Mouse (Mus musculus) left cerebral cortex, adult 11 months (tissue): ENCODE results near the gene Mtrf1.
"Not testable (repeated sequence)": the region's sequence is repeated elsewhere in the genome, so short reads cannot be mapped to it uniquely, and the experiment has no call there.

Experiments used
- DNase-seq: peaks from one replicate; pipeline ENCODE4 v3.0.0; 2022; ENCODE audit warnings: low spot score

Mtrf1 gene

DNA sequence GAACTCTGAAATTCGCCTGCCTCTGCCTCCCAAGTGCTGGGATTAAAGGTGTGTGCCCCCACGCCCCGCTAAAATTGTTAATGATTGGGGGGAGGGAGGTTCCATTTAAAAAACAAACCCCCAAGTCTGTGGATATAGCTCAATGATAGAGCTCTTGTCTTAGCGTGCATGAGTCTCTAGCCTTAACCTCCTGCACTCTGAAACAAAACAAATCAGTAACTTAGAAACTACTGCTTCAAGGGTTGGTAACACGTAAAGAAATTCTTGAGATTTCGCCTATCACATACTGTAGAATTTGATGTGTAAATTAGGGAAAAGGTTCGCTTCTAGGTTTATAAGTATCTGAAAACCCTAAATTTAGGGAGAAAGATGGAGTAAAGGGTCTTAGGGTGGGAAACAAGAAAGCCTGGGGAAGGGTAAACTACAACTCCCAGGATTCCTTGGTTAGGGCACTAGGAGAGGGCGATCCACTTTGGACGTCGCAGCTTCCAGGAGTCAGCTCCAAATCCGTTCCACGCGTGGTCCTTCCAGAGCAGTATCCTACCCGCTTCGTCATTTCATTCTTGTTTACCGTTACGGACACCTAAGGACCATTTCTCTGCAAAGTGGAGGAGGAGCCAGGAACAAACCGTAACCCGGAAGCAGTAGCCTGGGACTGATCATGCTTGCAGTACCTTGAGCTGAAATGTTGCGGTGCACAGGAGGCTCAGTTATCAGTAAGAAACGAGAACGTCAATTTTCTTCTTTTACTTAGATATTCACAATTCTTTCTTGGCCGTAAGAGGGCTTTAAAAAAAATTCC lies at the start of gene Mtrf1:
Gene Mtrf1, plus strand, starts transcription at position 452 of the 802 bp plus-strand sequence.
- DNase-seq, result peak; percentile 65

DNA sequence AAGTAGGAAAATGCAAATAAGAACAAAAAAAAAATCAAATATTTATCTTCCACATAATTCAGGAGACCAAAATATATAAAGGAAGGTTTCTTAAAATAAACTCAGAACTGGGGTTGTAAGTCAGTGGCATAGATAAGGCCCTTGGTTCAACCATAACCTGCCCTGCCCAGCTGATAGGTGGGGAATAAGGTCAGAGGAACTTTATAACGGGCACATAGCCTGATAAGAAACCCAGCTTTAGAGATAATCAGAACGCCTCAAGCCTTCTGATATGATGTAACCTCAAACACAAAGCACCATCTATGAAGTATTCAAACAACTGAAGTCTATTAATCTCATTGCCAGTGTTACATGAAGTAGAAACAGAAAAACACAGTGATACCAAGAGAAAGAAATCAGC lies 39.5 kb upstream of the Mtrf1 start:
- DNase-seq, result no peak

DNA sequence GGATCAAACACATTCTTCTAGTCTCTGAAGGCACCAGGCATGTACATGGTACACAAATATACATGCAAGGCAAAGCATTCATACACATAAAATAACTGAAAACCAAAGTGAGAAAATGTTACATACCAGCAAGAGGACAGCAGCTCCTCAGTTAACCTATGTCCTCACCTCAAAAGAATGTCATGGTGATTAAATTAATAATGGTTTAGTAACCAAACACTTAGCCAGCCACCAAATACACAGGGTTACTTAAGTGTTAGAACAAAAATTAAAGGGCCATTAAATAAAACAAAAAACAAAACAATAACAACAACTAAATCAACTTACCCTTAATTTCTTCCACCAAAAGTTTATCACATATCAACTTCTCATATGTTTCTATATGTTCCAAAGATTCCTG lies 20.5 kb upstream of the Mtrf1 start:
- DNase-seq, result no peak

DNA sequence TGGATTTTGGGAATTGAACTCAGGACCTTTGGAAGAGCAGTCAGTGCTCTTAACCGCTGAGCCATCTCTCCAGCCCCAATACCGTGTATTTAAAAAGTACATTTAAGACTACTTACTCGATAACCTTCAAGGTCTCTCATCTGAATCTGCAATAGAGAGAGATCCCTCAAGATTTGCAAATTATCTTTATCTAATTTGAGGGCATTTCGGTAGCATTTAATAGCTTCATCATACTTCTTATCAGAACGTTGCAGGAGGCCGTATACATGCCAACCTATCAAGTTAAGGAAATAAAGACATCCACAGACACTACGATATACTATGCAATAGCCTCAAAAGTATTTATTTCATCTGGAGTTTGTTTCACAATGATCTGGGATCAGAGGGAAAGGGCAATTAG lies 14.5 kb upstream of the Mtrf1 start:
- no peak for DNase-seq

DNA sequence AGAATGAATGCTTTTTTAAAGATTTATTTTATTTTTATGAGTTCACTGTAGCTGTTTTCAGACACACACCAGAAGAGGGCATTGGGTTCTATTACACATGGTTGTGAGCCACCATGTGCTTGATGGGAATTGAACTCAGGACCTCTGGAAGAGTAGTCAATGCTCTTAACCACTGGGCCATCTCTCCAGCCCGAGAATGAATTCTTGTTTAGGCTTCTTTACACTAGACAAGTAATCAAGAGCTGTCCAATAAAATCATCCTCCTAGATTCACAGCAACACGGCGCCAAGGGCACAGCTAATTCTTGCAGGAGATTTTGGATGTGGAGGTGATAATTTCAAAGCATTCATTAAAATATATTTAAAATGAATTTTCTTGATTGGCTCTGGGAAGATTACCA lies 9.3 kb upstream of the Mtrf1 start:
- DNase-seq, result no peak

DNA sequence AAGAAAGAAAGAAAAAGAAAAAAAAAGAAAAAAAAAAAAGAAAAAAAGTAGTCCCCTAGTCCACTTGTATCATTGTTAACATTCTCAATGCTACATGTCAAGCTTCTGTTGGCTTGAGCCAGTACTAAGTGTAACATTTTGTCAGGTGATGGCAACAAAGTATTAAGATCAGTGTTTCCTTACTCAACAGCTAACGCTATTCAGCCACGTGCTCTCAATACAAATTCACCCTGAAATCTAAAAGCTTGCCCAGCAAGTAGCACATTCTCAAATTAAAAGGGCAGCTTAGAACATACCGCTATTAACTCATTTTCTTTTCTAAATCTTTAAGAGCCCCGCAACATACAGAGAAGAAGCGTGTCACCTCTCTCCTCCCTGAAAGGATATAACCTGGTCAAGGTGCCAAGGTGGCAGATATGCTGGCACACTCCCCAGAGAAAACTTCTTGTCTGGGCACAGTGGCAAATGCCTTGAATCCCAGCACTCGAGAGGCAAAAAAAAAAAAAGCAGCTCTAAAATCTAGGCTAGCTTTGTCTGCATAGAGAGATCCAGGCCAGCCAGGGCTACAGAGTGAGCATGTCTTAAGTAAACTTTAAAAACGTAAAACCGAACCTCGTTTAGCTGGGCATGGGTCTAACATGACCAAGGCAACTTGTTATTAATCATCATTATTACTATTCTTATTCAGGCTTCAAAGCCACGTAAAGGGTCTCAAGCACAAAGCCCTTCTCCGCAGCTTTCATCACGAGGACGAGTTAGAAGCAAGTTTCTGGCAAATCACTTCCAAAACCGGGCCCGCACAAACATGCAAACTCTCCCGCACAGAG lies 7.9 kb upstream of the Mtrf1 start:
- no peak for DNase-seq

DNA sequence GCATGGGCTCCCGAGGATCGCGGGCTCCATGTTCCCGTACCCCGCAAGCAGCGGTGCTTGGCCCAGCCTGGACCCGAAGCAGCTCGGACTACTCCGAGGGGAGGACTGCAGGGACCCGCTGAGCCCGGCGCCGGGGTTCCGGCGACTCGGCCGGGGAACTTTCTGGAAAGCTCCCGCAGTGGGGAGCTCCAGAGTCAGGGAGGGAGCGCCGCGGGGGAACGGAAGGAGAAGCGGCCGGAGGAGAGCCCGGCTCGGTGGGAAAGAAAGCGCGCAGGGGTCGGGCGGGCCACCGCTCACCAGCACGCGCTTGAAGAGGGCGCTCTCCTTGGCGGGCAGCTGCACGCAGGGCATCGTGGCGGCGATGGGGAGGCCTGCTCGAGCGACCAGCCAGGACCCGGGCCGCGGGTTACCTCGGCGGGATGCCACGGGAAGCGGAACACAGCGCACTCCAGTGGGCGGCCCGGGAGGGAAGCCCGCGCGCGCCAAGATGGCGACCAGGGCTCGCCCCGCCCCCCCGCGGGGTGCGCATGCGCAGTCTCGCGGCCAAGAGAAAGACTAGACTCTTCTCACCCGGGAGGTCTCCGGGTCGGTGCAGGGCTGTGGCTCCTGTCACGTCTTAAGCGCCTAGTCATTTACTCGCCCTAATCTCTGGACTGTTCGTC lies 7.2 kb upstream of the Mtrf1 start, which contains the start of gene Naa16:
Gene Naa16, minus strand, starts transcription at position 514 of the 662 bp plus-strand sequence.
- peak; percentile 89 for DNase-seq

DNA sequence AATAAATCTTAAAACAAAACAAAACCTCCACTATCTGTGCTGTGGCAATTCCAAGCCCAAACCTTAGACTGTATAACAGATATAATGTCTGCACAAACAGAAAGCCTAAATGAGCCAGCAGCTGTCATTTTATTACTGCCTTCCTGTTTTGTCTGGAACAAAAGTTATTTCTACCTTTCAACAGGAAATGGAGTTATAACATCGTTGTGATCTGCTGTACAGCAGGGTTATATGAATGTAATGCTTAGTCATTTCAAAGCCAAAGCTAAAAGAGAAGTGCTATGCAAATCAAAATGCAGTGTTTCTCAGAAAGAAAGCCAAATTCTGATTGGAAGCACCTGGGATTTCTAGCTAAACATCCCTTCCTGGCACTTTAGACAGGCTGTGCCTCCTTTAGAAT lies 4.3 kb upstream of the Mtrf1 start:
- no peak for DNase-seq

DNA sequence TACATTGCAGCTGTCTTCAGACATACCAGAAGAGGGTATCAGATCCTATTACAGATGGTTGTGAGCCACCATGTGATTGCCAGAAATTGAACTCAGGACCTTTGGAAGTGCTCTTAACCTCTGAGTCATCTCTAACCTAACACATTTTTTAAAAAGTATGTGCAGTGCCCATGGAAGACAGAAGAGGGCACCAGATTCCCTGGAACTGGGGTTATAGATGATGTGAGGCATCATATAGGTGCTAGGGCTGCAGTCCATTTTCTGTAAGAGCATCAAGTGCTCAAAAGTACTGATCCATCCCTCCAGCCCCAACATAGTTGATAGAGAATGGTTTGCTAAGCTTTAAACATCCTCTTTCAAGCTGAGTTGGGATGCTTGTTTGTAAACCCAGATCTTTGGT lies 3.0 kb upstream of the Mtrf1 start:
- DNase-seq, result no peak

DNA sequence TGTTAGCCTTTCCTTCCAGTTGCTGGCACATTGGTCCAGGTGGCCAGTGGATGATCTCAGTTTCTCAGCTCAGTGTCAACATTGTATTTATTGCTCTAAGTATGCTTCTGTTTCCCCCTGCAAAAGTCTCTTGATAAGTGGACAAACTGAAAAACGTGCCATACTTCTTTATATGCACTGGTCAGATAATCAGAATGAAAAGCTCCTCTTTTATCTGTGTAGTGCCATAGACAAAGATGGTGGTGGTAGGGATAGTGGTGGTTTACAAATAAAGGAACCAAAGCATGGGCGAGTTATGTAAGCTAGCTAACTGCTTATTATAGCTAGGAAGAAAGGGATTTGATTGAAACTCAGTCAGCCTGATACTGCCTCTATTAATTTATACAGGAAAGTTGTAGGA lies 10.1 kb downstream of the Mtrf1 start:
- no peak for DNase-seq

DNA sequence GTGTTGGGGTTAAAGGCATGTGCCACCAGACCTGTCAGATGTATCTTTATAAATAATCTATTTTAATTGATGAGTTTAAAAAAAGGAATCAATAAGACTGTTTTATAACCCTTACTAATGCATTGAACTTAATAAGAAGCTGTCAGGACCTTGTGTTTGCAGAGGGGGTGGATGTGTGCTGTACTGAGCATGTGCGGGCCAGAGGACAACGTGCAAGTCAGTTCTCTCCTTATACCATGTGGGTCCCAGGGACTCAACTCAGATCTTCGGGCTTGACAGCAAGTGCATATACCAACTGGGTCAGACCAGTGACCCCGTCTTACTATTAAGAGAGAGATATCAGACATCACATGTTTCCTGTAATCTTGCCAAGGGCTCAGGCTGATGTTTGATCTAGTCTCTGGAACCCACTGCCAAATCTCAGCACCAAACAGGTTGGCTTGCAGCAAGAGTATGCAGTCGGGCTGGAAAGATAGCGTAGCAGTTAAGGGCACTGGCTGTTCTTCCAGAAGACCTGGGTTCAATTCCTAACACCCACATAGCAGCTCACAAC lies 11.8 kb downstream of the Mtrf1 start:
- DNase-seq, result no peak

DNA sequence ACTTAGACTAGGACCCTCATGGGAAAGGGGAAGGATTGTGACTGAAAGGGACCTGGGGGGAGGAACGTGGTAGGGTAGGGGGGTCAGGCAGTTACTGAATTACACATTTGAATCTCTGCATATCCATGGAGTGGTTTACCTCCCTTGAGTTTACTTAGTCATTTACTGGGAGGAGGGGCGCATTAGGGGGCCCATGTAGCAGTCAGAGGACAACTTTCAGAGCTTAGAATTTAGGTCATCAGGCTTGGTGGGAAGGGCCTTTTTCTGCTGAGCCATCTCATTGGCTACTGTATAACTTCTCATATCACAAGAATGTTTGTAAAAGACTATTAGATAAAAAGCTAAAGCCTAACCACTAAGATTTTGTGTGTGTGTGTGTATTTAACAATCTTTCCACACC lies 13.1 kb downstream of the Mtrf1 start:
- no peak for DNase-seq

DNA sequence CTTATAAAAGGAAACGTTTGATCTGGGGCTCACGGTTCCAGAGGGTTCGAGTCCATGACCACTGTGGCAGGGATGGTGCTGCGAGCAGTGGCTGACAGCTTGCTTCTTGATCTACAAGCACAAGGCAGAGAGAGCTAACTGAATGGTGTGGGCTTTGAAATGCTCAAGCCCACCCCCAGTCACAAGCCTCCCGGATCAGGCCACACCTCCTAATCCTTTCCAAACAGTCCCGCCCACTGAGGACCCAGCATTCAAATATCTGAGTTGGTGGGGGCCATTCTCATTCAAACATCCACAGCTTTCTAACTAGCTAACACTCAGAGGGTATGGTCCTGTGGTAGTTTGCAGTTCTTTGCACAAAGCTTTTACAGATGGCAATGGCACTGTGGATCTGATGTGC lies 15.5 kb downstream of the Mtrf1 start:
- no peak for DNase-seq

DNA sequence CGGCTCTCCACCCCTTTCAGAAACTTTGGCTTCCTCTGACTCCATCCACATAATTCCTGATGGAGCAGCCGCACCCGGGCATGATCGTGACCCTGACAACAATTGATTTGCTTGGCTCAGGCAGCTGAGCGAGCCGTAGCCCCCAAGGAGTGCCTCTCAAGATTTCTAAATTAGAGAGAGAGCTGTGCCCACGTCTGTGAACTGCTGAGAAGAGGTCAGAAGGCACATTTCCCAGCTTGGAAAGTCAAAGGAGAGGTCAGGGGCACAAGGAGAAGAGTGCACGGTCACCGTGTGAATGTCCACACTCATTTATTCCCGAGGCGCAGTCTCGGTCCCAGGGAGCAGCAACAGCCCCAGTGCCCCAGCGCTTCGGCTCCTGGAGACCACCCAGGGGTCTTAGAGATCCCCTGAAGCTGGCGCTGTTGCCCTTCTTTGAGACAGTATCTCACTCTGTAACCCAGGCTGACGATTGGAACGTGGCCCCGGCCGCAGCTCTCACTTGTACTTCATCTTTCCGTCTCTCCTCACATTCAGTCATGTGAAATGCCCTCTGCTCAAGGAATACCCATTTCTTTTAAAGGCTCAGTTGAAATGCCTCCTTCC lies 22.6 kb downstream of the Mtrf1 start:
- no peak for DNase-seq

DNA sequence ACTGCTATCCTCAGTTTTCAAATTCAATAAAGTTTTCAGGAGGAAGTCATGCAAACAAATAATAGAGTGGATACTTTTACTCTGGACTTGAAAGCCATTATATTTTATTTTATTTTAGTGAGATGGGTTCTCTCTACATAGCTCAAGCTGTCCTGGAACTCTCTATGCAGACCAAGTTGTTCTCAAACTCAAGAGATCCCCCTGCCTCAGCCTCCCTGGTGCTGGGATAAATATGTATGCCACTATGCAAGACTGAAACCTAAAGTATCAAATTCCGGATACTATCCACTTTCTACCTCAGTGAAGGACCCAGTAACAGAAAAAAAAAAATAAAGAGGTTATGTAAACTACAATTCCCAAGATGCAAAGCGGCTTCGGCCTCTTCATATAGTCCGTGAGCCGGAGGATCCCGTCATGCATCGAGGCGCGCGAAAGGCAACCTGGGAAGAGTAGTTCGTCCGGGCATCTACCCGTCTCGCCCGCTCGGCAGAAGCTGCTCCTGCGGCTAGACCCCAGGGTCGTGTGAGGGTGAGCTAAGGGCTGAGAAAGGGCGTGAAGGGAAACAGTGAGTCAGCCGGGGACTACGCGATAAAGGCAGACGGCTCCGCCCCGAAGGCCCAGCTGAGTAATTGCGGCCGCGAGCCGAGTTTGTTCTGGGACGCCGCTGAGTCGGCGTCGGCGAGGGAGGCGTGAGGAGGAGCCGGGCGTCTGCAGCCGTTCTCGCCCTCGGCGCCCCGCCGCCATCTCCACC lies 28.6 kb downstream of the Mtrf1 start, which contains the start of gene Kbtbd7:
Gene Kbtbd7, plus strand, starts transcription at position 533 of the 751 bp plus-strand sequence.
- DNase-seq, result peak; percentile 85

DNA sequence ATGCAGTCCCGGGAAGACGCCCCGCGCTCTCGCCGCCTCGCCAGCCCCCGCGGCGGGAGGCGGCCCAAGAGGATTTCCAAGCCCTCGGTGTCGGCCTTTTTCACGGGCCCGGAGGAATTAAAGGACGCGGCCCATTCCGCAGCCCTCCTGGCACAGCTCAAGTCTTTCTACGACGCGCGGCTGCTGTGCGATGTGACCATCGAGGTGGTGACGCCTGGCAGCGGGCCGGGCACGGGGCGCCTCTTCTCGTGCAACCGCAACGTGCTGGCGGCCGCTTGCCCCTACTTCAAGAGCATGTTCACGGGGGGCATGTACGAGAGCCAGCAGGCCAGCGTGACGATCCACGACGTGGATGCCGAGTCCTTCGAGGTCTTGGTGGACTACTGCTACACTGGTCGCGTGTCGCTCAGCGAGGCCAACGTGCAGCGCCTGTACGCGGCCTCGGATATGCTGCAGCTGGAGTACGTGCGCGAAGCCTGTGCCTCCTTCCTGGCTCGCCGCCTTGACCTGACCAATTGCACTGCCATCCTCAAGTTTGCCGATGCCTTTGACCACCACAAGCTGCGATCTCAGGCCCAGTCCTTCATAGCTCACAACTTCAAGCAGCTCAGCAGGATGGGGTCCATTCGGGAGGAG lies 29.3 kb downstream of the Mtrf1 start:
- DNase-seq, result not testable (repeated sequence)

DNA sequence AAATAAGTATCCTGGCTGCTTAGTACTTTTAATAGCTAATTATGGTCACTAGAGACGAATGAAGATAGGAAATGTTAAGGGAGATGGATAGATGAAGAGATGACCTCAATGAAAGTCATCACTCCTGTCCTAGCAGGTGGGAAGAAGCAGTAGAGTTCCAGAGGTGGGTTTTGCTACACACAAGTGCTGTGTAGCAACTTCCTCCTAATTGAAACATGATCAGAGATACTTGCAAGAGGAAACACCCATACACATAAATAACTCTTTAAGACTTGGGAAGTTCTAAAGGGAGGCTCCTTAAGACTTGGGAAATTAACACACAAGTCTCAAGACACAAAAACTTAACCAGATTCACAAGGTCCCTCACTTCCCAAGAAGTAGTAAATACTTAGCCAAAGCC lies 36.5 kb downstream of the Mtrf1 start:
- DNase-seq, result no peak

DNA sequence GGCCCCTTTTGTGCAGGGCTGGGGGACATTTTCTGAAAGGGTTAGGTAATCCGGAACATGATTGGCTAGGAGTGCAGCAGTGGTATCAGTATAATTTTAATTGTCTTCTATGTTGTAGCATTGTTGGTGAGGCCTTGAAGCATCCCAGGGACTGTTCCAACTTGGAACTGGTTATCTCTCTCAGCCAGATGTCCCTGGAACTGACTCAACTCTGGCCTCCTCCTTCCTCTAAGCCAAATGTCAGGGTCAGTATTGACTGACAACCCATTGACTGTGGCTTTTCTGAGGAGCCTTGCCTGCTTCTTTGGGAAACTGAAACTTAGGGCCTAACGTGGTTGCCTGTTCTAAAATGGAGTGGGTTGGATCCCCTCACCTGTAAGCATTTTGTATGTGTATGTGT lies 43.1 kb downstream of the Mtrf1 start:
- no peak for DNase-seq

DNA sequence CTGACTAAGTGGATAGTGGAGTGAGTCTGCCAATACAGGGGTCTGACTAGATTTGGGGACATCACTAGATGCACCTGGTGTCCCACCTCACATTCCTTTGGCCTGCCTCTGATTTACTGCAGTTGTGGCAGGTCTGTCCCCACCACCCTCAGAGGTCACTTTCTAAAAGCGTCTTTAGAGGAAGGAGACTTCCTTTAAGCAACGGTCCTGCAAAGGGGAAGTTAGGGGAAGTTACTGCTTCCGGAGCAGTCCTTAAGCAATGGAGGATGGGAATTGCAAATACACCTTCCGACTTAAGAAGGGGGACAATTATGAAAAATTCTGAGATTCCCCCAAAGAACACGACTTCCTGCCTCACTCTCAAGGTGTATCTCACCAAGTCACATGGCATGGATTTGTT lies 43.9 kb downstream of the Mtrf1 start:
- no peak for DNase-seq

DNA sequence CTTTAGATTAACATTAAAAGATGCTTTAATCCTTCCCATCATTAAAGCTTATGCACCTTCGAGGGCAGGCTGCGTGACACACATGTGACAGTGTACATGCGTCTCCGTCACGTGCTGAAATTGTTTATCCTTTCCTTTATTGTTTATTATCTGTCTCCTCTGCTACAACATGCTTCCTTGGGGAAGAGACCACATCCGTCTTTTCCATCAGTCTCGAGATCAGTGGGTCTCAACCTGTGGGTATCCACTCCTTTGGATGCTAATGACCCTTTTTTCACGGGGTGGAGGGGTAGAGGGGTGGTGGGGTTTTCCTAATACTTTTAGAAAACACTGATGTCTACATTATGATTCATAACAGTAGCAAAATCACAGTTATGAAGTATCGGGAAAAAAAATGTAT lies 47.0 kb downstream of the Mtrf1 start:
- DNase-seq, result no peak
